Mouse (Mus musculus): ENCODE measurements around the gene Atp8a2.

DNA sequence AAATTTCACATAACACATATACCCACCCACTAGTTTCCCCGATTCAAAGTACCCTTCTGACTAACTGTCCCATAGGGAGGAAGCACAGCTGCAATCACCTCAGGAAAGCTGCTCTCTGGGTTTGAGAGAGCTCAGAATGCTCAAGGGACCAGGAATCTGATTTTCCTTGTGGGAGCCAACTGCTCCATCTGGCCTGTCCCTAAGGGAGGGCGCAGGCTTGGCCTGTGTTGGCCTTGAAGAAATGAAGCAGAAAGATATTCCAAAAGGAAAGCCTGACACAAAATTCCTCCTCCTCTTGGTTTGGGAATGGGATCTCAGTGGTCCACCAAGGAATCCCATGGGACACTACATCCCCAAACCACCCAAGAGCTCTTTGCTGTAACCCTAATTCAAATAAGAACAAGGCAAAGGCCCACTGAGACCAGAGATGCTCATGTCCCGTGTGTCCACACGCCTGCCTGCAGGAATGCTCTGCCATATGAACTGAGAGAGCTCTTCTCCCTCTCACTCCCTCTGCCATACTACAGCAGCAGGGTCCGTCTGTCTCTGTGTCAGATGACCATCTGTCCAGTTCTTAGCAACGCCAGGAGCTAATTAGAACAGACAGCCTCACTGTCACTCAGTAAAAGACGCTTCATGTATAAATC lies 293.4 kb downstream of the Atp8a2 start:
- TF ChIP-seq CTCF (IDR thresholded peaks at IDR 0.05) (no peak), EP300 (IDR thresholded peaks at IDR 0.05) (no peak)

Data from lung, postnatal 0 days (tissue).